Mouse (Mus musculus): ENCODE data around the gene Zfp74. TPM values are rescaled to one million over a fixed set of nuclear protein-coding genes. Genes with fewer than 3 reads are reported as not detected.

The Zfp74 gene
- polyA plus RNA-seq (2015; fragmentation: Nextera tagmentation; extraction: Ambion mirVana) = 11.0 and 14.2 TPM in 2 replicates

- H3K9me3 ChIP-seq = no peaks in the 10 kb centered on the region
- H3K4me2 ChIP-seq = peak within 1 kb of the TSS; percentile 68
- H3K36me3 ChIP-seq = peaks cover 10% of the 10 kb centered on the region; the same call in 1 of the 2 replicates
- H3K27me3 ChIP-seq = no peaks in the 10 kb centered on the region
- H3K9ac ChIP-seq = peak within 1 kb of the TSS; percentile 82
- peaks cover 4% of the 10 kb centered on the region; the same call in 1 of the 2 replicates for H3K4me1 ChIP-seq
- peak within 1 kb of the TSS; percentile 96 for H3K27ac ChIP-seq
- peak within 1 kb of the TSS; percentile 72 for H3K4me3 ChIP-seq
- peak; percentile 93 for ATAC-seq (ENCODE audit: borderline replicate concordance, extremely low read depth, low FRiP score, low TSS enrichment)
- under 1% methylated on average over 52 of the region's 52 CpGs for WGBS
Observed at GRCm38 (mm10) chr7:29953513-29954401, at the start of gene Zfp74. Gene Zfp74, minus strand, starts transcription at chr7:29954089.

- Histone ChIP-seq H3K4me1 (no peaks in the 10 kb centered on the region), H3K9me3 (no peaks in the 10 kb centered on the region), H3K4me3 (no peak overlapping the region), H3K36me3 (peaks cover 70% of the 10 kb centered on the region), H3K27me3 (no peaks in the 10 kb centered on the region), H3K9ac (no peak overlapping the region), H3K27ac (no peak overlapping the region), H3K4me2 (no peak overlapping the region)
- ATAC-seq (ENCODE audit: borderline replicate concordance, extremely low read depth, low FRiP score, low TSS enrichment) = no peak
- 76% methylated on average over 5 of the region's 5 CpGs for WGBS
Observed at GRCm38 (mm10) chr7:30000601-30001000, 46.7 kb upstream of the Zfp74 start.

- 85% methylated on average over 8 of the region's 8 CpGs for WGBS
Observed at GRCm38 (mm10) chr7:29995134-29995533, 41.2 kb upstream of the Zfp74 start.

GRCm38 (mm10) chr7:29993340-29993739, 39.5 kb upstream of the Zfp74 start:
- Histone ChIP-seq H3K27ac (no peak overlapping the region), H3K27me3 (no peaks in the 10 kb centered on the region), H3K4me3 (no peak overlapping the region), H3K9ac (no peak overlapping the region), H3K4me2 (no peak overlapping the region), H3K9me3 (no peaks in the 10 kb centered on the region), H3K4me1 (no peaks in the 10 kb centered on the region), H3K36me3 (peaks cover 77% of the 10 kb centered on the region)
- WGBS = 94% methylated on average over 9 of the region's 9 CpGs
- no peak for ATAC-seq (ENCODE audit: borderline replicate concordance, extremely low read depth, low FRiP score, low TSS enrichment)

More at GRCm38 (mm10) chr7:29995134-29995533, 41.2 kb upstream of the Zfp74 start:
- Histone ChIP-seq H3K9ac (no peak overlapping the region), H3K27ac (no peak overlapping the region), H3K4me2 (no peak overlapping the region), H3K4me1 (no peaks in the 10 kb centered on the region), H3K36me3 (peaks cover 83% of the 10 kb centered on the region), H3K9me3 (no peaks in the 10 kb centered on the region), H3K4me3 (no peak overlapping the region), H3K27me3 (no peaks in the 10 kb centered on the region)
- no peak for ATAC-seq (ENCODE audit: borderline replicate concordance, extremely low read depth, low FRiP score, low TSS enrichment)

- Histone ChIP-seq H3K4me2 (no peak overlapping the region), H3K27me3 (no peaks in the 10 kb centered on the region), H3K27ac (no peak overlapping the region), H3K4me1 (no peaks in the 10 kb centered on the region), H3K4me3 (no peak overlapping the region), H3K9ac (no peak overlapping the region), H3K36me3 (peaks cover 75% of the 10 kb centered on the region), H3K9me3 (no peaks in the 10 kb centered on the region)
- no peak for ATAC-seq (ENCODE audit: borderline replicate concordance, extremely low read depth, low FRiP score, low TSS enrichment)
- WGBS = 93% methylated on average over 8 of the region's 8 CpGs
Observed at GRCm38 (mm10) chr7:29992698-29993097, 38.8 kb upstream of the Zfp74 start.

GRCm38 (mm10) chr7:29989031-29989430, 35.1 kb upstream of the Zfp74 start:
- Histone ChIP-seq H3K36me3 (peaks cover 62% of the 10 kb centered on the region), H3K4me3 (no peak overlapping the region), H3K4me1 (peaks cover 13% of the 10 kb centered on the region), H3K4me2 (no peak overlapping the region), H3K9me3 (no peaks in the 10 kb centered on the region), H3K27ac (no peak overlapping the region), H3K9ac (no peak overlapping the region), H3K27me3 (no peaks in the 10 kb centered on the region)
- 75% methylated on average over 11 of the region's 11 CpGs for WGBS
- no peak for ATAC-seq (ENCODE audit: borderline replicate concordance, extremely low read depth, low FRiP score, low TSS enrichment)

- Histone ChIP-seq H3K27me3 (no peaks in the 10 kb centered on the region), H3K36me3 (peaks cover 51% of the 10 kb centered on the region), H3K4me2 (no peak overlapping the region), H3K27ac (no peak overlapping the region), H3K9me3 (no peaks in the 10 kb centered on the region), H3K4me3 (no peak overlapping the region), H3K9ac (no peak overlapping the region), H3K4me1 (peaks cover 20% of the 10 kb centered on the region)
- no peak for ATAC-seq (ENCODE audit: borderline replicate concordance, extremely low read depth, low FRiP score, low TSS enrichment)
- 96% methylated on average over 5 of the region's 5 CpGs for WGBS
Observed at GRCm38 (mm10) chr7:29987551-29987950, 33.7 kb upstream of the Zfp74 start.

- WGBS = 85% methylated on average over 8 of the region's 8 CpGs
- H3K4me3 ChIP-seq = no peak overlapping the region
Observed at GRCm38 (mm10) chr7:29986101-29986500, 32.2 kb upstream of the Zfp74 start.

GRCm38 (mm10) chr7:29983690-29984380, 29.9 kb upstream of the Zfp74 start, which contains the start of gene Zfp568:
Gene Zfp568, plus strand, starts transcription at chr7:29983955.
- peak; percentile 95 for ATAC-seq (ENCODE audit: borderline replicate concordance, extremely low read depth, low FRiP score, low TSS enrichment)
- Histone ChIP-seq H3K4me3 (peak within 1 kb of the TSS; percentile 84), H3K27me3 (no peaks in the 10 kb centered on the region), H3K36me3 (peaks cover 24% of the 10 kb centered on the region), H3K4me2 (peak within 1 kb of the TSS; percentile 65), H3K9me3 (no peaks in the 10 kb centered on the region; the same call in 1 of the 2 replicates), H3K9ac (peak within 1 kb of the TSS; percentile 83), H3K27ac (peak within 1 kb of the TSS; percentile 98), H3K4me1 (peaks cover 33% of the 10 kb centered on the region)
- under 1% methylated on average over 62 of the region's 62 CpGs for WGBS

More at GRCm38 (mm10) chr7:29986101-29986500, 32.2 kb upstream of the Zfp74 start:
- Histone ChIP-seq H3K4me2 (no peak overlapping the region), H3K27ac (no peak overlapping the region), H3K27me3 (no peaks in the 10 kb centered on the region), H3K9ac (no peak overlapping the region), H3K9me3 (no peaks in the 10 kb centered on the region), H3K36me3 (peaks cover 39% of the 10 kb centered on the region), H3K4me1 (peaks cover 32% of the 10 kb centered on the region)
- no peak for ATAC-seq (ENCODE audit: borderline replicate concordance, extremely low read depth, low FRiP score, low TSS enrichment)

- WGBS = 1% methylated on average over 8 of the region's 8 CpGs
Observed at GRCm38 (mm10) chr7:29983340-29983689, 29.4 kb upstream of the Zfp74 start.

GRCm38 (mm10) chr7:29982931-29983330, 29.0 kb upstream of the Zfp74 start:
- Histone ChIP-seq H3K4me1 (peaks cover 33% of the 10 kb centered on the region), H3K27ac (peak overlapping the region; percentile 98), H3K9me3 (no peaks in the 10 kb centered on the region; the same call in 1 of the 2 replicates), H3K4me2 (peak overlapping the region; percentile 65), H3K4me3 (peak overlapping the region; percentile 84), H3K36me3 (peaks cover 20% of the 10 kb centered on the region), H3K9ac (peak overlapping the region; percentile 83), H3K27me3 (no peaks in the 10 kb centered on the region)
- no peak for ATAC-seq (ENCODE audit: borderline replicate concordance, extremely low read depth, low FRiP score, low TSS enrichment)
- 19% methylated on average over 6 of the region's 6 CpGs for WGBS

More at GRCm38 (mm10) chr7:29983340-29983689, 29.4 kb upstream of the Zfp74 start:
- Histone ChIP-seq H3K4me2 (peak overlapping the region; percentile 65), H3K4me3 (peak overlapping the region; percentile 84), H3K4me1 (peaks cover 33% of the 10 kb centered on the region), H3K36me3 (peaks cover 22% of the 10 kb centered on the region), H3K9ac (peak overlapping the region; percentile 83), H3K9me3 (no peaks in the 10 kb centered on the region; the same call in 1 of the 2 replicates), H3K27me3 (no peaks in the 10 kb centered on the region), H3K27ac (peak overlapping the region; percentile 98)
- ATAC-seq (ENCODE audit: borderline replicate concordance, extremely low read depth, low FRiP score, low TSS enrichment) = no peak; the same call in 1 of the 2 replicates

Measured in lung, embryonic 15.5 days (tissue).